Mouse (Mus musculus): Measurements from ENCODE around the gene Cdh23. TPM values are rescaled to one million over a fixed set of nuclear protein-coding genes. Genes with fewer than 3 reads are reported as not detected.

Cdh23 gene
- polyA plus RNA-seq, 1 experiment from 2014 or later = 0.25 TPM

DNA sequence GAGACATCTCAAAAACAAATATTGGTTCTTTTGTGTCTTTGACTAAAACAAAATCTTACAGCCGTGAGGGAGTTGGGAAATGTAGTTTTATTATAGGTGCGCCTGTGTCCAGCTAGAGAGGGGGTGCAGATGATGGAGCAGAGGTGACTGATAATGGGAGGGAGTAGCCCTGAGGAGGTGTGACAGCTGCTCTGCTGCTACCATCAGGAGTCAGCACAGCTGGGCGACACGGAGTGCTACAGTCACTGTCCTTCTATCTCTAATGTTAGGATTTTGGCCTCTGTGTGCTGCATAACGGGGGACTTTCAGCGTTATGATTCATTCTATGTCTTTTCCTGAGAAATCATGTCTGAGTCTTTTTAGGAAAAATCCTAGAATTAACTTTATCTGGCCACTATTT lies 425.3 kb downstream of the Cdh23 start:
- Histone ChIP-seq H3K27ac (replicated peaks) (no peak overlapping the region), H3K36me3 (replicated peaks) (no peaks in the 10 kb centered on the region), H3K4me3 (replicated peaks) (no peak overlapping the region), H3K9ac (no peak overlapping the region), H3K27me3 (no peaks in the 10 kb centered on the region), H3K9me3 (replicated peaks) (no peaks in the 10 kb centered on the region), H3K4me1 (replicated peaks) (peaks cover 38% of the 10 kb centered on the region), H3K4me2 (no peak overlapping the region)
- WGBS (ENCODE audit: insufficient replicate concordance) = 48% methylated on average over 6 of the region's 6 CpGs
- ATAC-seq (ENCODE audit: insufficient read depth) = no peak

DNA sequence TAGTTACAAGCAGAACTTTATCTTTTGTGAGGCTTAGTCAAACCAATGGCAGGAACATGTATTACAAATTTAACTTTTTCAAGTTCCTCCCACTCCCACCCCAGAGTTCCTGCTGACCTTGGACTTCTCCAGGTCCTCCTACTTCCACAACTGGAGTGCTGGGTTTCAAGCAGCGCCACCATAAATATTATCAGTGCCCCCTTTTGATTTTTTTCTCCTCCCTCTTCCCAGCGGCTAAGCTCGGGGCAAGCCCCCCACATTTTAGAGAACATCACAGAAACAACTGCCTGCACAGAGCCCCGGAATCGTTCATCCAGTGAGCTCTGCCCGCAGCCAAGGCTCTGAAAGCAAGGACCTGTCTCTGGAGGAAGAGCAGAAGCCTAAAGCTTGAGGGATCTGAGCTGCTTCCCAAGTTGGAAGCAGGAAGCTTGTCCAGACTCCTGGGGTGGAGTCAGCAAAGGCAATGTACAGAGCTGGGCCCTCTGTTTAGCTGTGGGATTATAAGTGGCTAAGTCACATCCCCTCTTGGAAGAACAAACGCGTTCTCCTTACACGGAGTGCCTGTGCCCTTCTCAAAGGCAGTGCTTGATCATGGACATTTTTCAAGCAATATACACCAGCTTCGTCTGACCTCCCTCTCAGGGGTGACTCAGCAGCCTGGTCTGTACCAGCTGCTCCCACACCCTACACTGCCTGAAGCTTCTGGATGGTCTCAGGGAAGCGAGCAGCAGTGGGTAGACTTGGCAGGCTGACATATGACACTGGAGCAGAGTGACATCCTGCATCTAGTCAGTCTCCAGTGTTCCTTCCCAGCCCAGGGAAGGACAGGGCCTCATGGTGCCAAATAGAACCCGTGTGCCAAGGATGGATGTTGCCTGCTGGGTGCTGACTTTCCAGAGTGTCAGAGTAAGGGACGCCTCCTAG lies 426.9 kb downstream of the Cdh23 start:
- H3K4me3 ChIP-seq (replicated peaks) = no peak overlapping the region
- H3K27me3 ChIP-seq = no peaks in the 10 kb centered on the region
- H3K27ac ChIP-seq (replicated peaks) = 0 out of 2 replicates have a peak overlapping the region, but pooled peaks have one; percentile 19
- no peak for ATAC-seq (ENCODE audit: insufficient read depth)
- H3K9ac ChIP-seq = no peak overlapping the region
- no peak overlapping the region for H3K4me2 ChIP-seq
- H3K4me1 ChIP-seq (replicated peaks) = peaks cover 38% of the 10 kb centered on the region
- no peaks in the 10 kb centered on the region for H3K9me3 ChIP-seq (replicated peaks)
- 58% methylated on average over 13 of the region's 13 CpGs for WGBS (ENCODE audit: insufficient replicate concordance)
- no peaks in the 10 kb centered on the region for H3K36me3 ChIP-seq (replicated peaks)

DNA sequence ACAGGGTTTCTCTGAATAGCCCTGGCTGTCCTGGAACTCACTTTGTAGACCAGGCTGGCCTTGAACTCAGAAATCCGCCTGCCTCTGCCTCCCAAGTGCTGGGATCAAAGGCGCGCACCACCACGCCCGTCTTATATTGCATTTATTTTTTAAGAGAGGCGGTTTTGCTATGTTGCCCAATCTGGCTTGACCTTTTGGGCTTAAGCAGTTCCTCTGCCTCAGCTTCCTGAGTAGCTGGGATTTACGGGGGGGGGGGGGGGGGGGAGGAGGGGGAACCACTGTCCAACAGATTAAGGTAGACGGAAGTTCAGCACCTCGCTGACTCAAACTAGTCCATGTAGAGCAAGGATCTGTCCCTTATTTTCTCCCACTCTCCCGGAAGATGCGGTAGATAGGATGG lies 427.6 kb downstream of the Cdh23 start:
- Histone ChIP-seq H3K4me3 (replicated peaks) (no peak overlapping the region), H3K4me2 (no peak overlapping the region), H3K36me3 (replicated peaks) (no peaks in the 10 kb centered on the region), H3K4me1 (replicated peaks) (peaks cover 37% of the 10 kb centered on the region), H3K9ac (no peak overlapping the region), H3K9me3 (replicated peaks) (no peaks in the 10 kb centered on the region), H3K27ac (replicated peaks) (no peak overlapping the region), H3K27me3 (no peaks in the 10 kb centered on the region)
- whole genome bisulfite sequencing (ENCODE audit: insufficient replicate concordance) = 63% methylated on average over 11 of the region's 11 CpGs
- no peak for ATAC-seq (ENCODE audit: insufficient read depth)

- WGBS (ENCODE audit: insufficient replicate concordance) = 67% methylated on average over 8 of the region's 8 CpGs
- Histone ChIP-seq H3K4me2 (no peak overlapping the region), H3K36me3 (replicated peaks) (no peaks in the 10 kb centered on the region), H3K27ac (replicated peaks) (no peak overlapping the region), H3K4me1 (replicated peaks) (peaks cover 20% of the 10 kb centered on the region), H3K9ac (no peak overlapping the region), H3K4me3 (replicated peaks) (no peak overlapping the region), H3K9me3 (replicated peaks) (no peaks in the 10 kb centered on the region), H3K27me3 (no peaks in the 10 kb centered on the region)
- no peak for ATAC-seq (ENCODE audit: insufficient read depth)
Measured at GRCm38 (mm10) chr10:60266842-60267401, 429.4 kb downstream of the Cdh23 start.

DNA sequence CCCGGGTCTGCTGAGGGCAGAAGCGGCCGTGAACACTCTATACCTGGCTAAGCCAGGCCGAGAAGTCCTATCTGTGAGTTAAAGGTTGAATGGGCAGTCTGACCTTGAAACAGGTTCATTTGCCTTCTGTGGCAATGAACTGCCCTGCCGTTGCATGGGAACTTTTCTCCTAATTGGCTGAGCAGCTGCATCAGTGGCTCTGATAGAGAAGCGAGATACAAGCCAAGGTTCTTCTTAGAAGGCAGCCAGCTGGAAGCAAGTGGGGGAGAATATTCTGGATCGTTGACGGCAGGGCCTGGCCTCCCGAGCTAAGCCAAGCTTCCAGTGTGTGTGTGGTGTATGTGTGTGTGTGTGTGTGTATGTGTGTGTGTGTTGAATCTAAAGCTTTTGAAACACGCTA lies 431.0 kb downstream of the Cdh23 start:
- H3K27me3 ChIP-seq = no peaks in the 10 kb centered on the region
- H3K9me3 ChIP-seq (replicated peaks) = no peaks in the 10 kb centered on the region
- no peaks in the 10 kb centered on the region for H3K36me3 ChIP-seq (replicated peaks)
- ATAC-seq (ENCODE audit: insufficient read depth) = no peak
- peaks cover 13% of the 10 kb centered on the region for H3K4me1 ChIP-seq (replicated peaks)
- 62% methylated on average over 10 of the region's 10 CpGs for WGBS (ENCODE audit: insufficient replicate concordance)
- H3K27ac ChIP-seq (replicated peaks) = no peak overlapping the region
- no peak overlapping the region for H3K9ac ChIP-seq
- H3K4me3 ChIP-seq (replicated peaks) = no peak overlapping the region
- H3K4me2 ChIP-seq = no peak overlapping the region

DNA sequence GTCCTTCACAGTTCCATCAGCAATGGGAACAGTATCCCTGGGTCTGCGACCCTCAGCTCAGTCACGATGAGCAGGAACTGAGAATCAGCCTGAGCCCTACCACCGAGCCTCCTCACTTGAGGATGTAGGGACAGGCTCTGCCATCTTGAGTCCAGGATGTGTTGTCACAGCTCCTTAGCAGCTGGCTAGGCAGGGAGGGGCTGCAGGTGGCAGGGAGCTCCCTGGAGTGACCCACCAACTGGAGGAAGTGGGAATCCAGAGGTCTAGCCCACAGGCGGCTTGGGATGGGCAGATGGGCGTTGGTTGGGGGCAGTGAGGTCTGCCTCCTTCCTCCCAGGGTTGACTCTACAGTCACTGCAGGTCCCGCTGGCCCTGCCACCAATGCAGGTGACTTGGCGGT lies 432.9 kb downstream of the Cdh23 start:
- H3K27ac ChIP-seq (replicated peaks) = no peak overlapping the region
- H3K9ac ChIP-seq = no peak overlapping the region
- 57% methylated on average over 7 of the region's 7 CpGs for WGBS (ENCODE audit: insufficient replicate concordance)
- no peak overlapping the region for H3K4me3 ChIP-seq (replicated peaks)
- H3K36me3 ChIP-seq (replicated peaks) = no peaks in the 10 kb centered on the region
- H3K27me3 ChIP-seq = no peaks in the 10 kb centered on the region
- peaks cover 5% of the 10 kb centered on the region for H3K4me1 ChIP-seq (replicated peaks)
- ATAC-seq (ENCODE audit: insufficient read depth) = no peak
- H3K9me3 ChIP-seq (replicated peaks) = no peaks in the 10 kb centered on the region
- no peak overlapping the region for H3K4me2 ChIP-seq

- Histone ChIP-seq H3K4me1 (replicated peaks) (no peaks in the 10 kb centered on the region; the same call in none of the 2 replicates), H3K4me3 (replicated peaks) (no peak overlapping the region), H3K36me3 (replicated peaks) (no peaks in the 10 kb centered on the region), H3K27ac (replicated peaks) (no peak overlapping the region), H3K4me2 (no peak overlapping the region), H3K9ac (no peak overlapping the region), H3K27me3 (no peaks in the 10 kb centered on the region), H3K9me3 (replicated peaks) (no peaks in the 10 kb centered on the region)
- ATAC-seq (ENCODE audit: insufficient read depth) = peak; percentile 55; the same call in 1 of the 2 replicates
- 12% methylated on average over 3 of the region's 3 CpGs for WGBS (ENCODE audit: insufficient replicate concordance)
Measured at GRCm38 (mm10) chr10:60262386-60262785, 433.9 kb downstream of the Cdh23 start.

- H3K36me3 ChIP-seq (replicated peaks) = no peaks in the 10 kb centered on the region
- no peaks in the 10 kb centered on the region for H3K9me3 ChIP-seq (replicated peaks)
- no peak overlapping the region for H3K4me2 ChIP-seq
- 43% methylated on average over 5 of the region's 5 CpGs for WGBS (ENCODE audit: insufficient replicate concordance)
- H3K4me1 ChIP-seq (replicated peaks) = peaks cover 8% of the 10 kb centered on the region
- H3K4me3 ChIP-seq (replicated peaks) = no peak overlapping the region
- ATAC-seq (ENCODE audit: insufficient read depth) = no peak
- H3K9ac ChIP-seq = no peak overlapping the region
- H3K27me3 ChIP-seq = no peaks in the 10 kb centered on the region
- H3K27ac ChIP-seq (replicated peaks) = no peak overlapping the region
Measured at GRCm38 (mm10) chr10:60261530-60261929, 434.8 kb downstream of the Cdh23 start.

DNA sequence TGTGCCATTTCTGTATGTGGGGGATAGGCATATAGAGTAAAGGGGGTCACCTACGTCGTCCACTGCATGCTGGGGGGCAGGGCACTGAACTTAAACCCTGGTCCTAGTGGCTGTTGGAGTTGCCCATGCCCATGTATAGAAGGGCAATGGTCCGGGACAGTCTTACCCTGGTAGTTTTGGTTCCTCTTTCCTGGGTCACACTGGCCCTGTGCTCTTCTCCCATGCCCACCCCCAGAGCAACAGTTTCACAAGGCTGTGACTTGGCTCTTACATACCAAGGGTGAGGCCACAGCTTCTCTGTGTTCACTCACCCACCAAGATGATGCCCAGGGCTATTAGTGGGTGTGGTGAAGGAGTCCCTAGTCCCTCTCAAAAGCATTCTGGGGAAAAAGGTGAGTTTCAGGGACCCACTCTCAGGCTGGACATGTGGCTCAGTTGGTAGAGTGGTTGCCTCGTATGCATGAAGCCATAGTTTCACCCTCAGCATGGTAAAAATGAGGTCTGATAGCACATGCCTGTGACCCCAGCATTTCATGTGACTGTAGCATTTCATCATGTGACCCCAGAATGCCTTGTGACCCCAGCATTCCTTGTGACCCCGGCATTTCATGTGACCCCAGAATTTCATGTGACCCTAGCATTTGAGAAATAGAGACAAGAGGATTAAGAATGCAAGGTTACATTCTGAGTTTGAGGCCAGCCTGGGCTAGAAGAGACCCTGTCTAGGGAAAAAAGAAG lies 435.6 kb downstream of the Cdh23 start:
- Histone ChIP-seq H3K27me3 (no peaks in the 10 kb centered on the region), H3K4me3 (replicated peaks) (no peak overlapping the region), H3K36me3 (replicated peaks) (no peaks in the 10 kb centered on the region), H3K27ac (replicated peaks) (no peak overlapping the region), H3K9me3 (replicated peaks) (no peaks in the 10 kb centered on the region), H3K4me2 (no peak overlapping the region), H3K9ac (no peak overlapping the region), H3K4me1 (replicated peaks) (peaks cover 16% of the 10 kb centered on the region)
- ATAC-seq (ENCODE audit: insufficient read depth) = peak; percentile 45; the same call in 1 of the 2 replicates
- 48% methylated on average over 5 of the region's 5 CpGs for WGBS (ENCODE audit: insufficient replicate concordance)

GRCm38 (mm10) chr10:60257261-60257825 lies 438.9 kb downstream of the Cdh23 start:
- no peaks in the 10 kb centered on the region for H3K27me3 ChIP-seq
- H3K4me2 ChIP-seq = no peak overlapping the region
- no peak overlapping the region for H3K9ac ChIP-seq
- no peak overlapping the region for H3K27ac ChIP-seq (replicated peaks)
- H3K4me1 ChIP-seq (replicated peaks) = peaks cover 24% of the 10 kb centered on the region
- no peak overlapping the region for H3K4me3 ChIP-seq (replicated peaks)
- WGBS (ENCODE audit: insufficient replicate concordance) = 58% methylated on average over 16 of the region's 16 CpGs
- ATAC-seq (ENCODE audit: insufficient read depth) = no peak
- no peaks in the 10 kb centered on the region for H3K9me3 ChIP-seq (replicated peaks)
- no peaks in the 10 kb centered on the region for H3K36me3 ChIP-seq (replicated peaks)

GRCm38 (mm10) chr10:60256088-60256487 lies 440.2 kb downstream of the Cdh23 start:
- Histone ChIP-seq H3K9me3 (replicated peaks) (no peaks in the 10 kb centered on the region), H3K4me2 (no peak overlapping the region), H3K27ac (replicated peaks) (no peak overlapping the region), H3K9ac (no peak overlapping the region), H3K27me3 (no peaks in the 10 kb centered on the region), H3K36me3 (replicated peaks) (no peaks in the 10 kb centered on the region), H3K4me3 (replicated peaks) (no peak overlapping the region), H3K4me1 (replicated peaks) (peaks cover 24% of the 10 kb centered on the region)
- no peak for ATAC-seq (ENCODE audit: insufficient read depth)
- 42% methylated on average over 6 of the region's 6 CpGs for WGBS (ENCODE audit: insufficient replicate concordance)

Measured in liver, embryonic 15.5 days (tissue).